Mouse (Mus musculus) ES-Bruce4 (cell line): ENCODE measurements at regions not wholly inside any gene's neighbourhood (a gene's known extent, or its start where the extent isn't known, plus 50 kb on each side); places are given as distances from the start of the nearest gene placed in this dataset.

Experiments
- CTCF ChIP-seq: IDR thresholded peaks from one replicate; pipeline ENCODE4 v1.8.1; 2011; ENCODE audit warnings: low read depth, low read length
- POLR2A ChIP-seq: IDR thresholded peaks from one replicate; pipeline ENCODE4 v1.8.1; 2011; ENCODE audit warnings: low read length; ENCODE audit not compliant: insufficient read depth

DNA sequence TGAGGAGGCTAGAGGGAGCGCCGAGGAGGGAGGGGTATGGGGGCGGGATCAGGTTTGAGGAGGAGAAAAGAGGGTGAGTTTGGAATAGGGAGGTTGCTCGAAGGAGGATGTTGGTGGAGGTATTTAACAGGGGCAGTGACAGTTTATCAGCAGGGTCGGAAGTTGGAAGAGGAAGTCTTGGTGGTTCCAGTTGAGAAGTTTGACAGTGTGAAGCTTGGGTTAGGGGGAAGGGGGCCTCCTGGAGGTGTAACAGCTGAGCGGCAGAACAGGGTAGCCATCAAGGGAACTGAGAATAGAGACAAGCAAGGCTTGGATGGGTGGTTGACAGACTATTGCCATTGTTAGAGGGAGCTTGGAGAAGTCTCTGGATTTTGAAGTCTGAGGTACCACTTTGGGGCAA is 276.8 kb upstream of the Rpl38 start:
- TF ChIP-seq POLR2A (no peak), CTCF (no peak)
